Mouse (Mus musculus) CH12.LX (cell line): Measurements from ENCODE around the gene Gm37240.

ENCODE experiments used
- CHD1 ChIP-seq: IDR thresholded peaks from 2 replicates; pipeline ENCODE4 v1.6.1; 2012; ENCODE audit warnings: low read depth, low read length, improper control_type of control experiment, inconsistent platforms
- CTCF ChIP-seq, 2 experiments: IDR thresholded peaks in 1 of 2; conservative IDR thresholded peaks in 1 of 2; 2 replicates each; pipeline ENCODE4 v1.5.1; 2011 to 2012; ENCODE audit warnings: low read depth in 2 of 2, low read length in 2 of 2, improper control_type of control experiment in 1 of 2, inconsistent platforms in 1 of 2, mild to moderate bottlenecking in 1 of 2, moderate library complexity in 1 of 2
- E2F4 ChIP-seq: IDR thresholded peaks from 2 replicates; pipeline ENCODE4 v1.6.1; 2011; ENCODE audit warnings: low read depth, low read length, improper control_type of control experiment; ENCODE audit not compliant: insufficient replicate concordance
- HCFC1 ChIP-seq: IDR thresholded peaks from 2 replicates; pipeline ENCODE4 v1.6.1; 2012; ENCODE audit warnings: low read depth, mild to moderate bottlenecking, inconsistent platforms, low read length, improper control_type of control experiment
- MAFK ChIP-seq: IDR thresholded peaks from 2 replicates; pipeline ENCODE4 v1.6.1; 2011; ENCODE audit warnings: low read length, improper control_type of control experiment; ENCODE audit not compliant: insufficient replicate concordance
- MAX ChIP-seq: IDR thresholded peaks from 2 replicates; pipeline ENCODE4 v1.6.1; 2011; ENCODE audit warnings: low read length, improper control_type of control experiment
- POLR2A ChIP-seq: IDR thresholded peaks from 2 replicates; pipeline ENCODE4 v1.6.1; 2011; ENCODE audit warnings: low read depth, mild to moderate bottlenecking, improper control_type of control experiment, low read length
- RAD21 ChIP-seq: IDR thresholded peaks from 2 replicates; pipeline ENCODE4 v1.6.1; 2011; ENCODE audit warnings: low read depth, mild to moderate bottlenecking, low read length, improper control_type of control experiment, moderate library complexity
- RCOR1 ChIP-seq: conservative IDR thresholded peaks from 2 replicates; pipeline ENCODE4 v1.6.1; 2012; ENCODE audit warnings: low read depth, mild to moderate bottlenecking, inconsistent platforms, low read length, improper control_type of control experiment

DNA sequence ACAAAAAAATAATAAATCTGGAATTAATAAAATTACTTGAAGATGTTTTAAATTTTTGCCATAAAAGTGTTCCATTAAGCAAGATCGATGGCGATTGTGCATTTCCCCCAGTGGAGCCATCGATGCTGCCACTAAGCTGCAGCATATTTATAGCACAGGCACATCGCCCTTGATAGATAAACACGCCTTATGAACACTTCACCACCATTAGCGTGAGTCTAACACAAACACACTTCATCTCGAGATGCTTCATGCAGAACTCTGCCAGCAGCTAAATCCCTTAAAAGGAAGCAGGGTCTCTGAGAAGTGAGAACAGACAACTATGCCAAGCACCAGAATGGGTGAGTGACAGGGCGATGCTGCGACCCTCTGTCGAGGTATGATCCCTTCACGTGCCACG, 220.6 kb downstream of the Gm37240 start:
- TF ChIP-seq MAFK = no peak
- no peak for TF ChIP-seq CTCF (conservative IDR thresholded peaks at IDR 0.05 in 1 of 2, IDR thresholded peaks at IDR 0.05 in 1 of 2; ENCODE audit: low read depth in 2 of 2, low read length in 2 of 2)
- no peak for TF ChIP-seq RAD21
- no peak for TF ChIP-seq CHD1
- TF ChIP-seq HCFC1 = no peak
- no peak for TF ChIP-seq POLR2A
- no peak for TF ChIP-seq E2F4
- no peak for TF ChIP-seq MAX
- TF ChIP-seq RCOR1 = no peak
